Mouse (Mus musculus) neural tube, embryonic 10.5 days (tissue): Measurements from ENCODE around the gene Hist4h4.

Experiments
- DNase-seq: peaks from one replicate; pipeline ENCODE4 v3.0.0-alpha.2; 2017; ENCODE audit warnings: low spot score; ENCODE audit errors: extremely low spot score

Gene Hist4h4

GRCm38 (mm10) chr6:136782761-136783160, 21.5 kb downstream of the Hist4h4 start:
- no peak for DNase-seq

GRCm38 (mm10) chr6:136782146-136782545, 22.1 kb downstream of the Hist4h4 start:
- DNase-seq = no peak

GRCm38 (mm10) chr6:136781377-136781986, 22.7 kb downstream of the Hist4h4 start, which contains the start of gene Gucy2c:
Gucy2c (minus strand) TSS chr6:136781765.
- DNase-seq = no peak

- no peak for DNase-seq
Observed at GRCm38 (mm10) chr6:136776392-136776791, 27.8 kb downstream of the Hist4h4 start.

- no peak for DNase-seq
Observed at GRCm38 (mm10) chr6:136769859-136770258, 34.4 kb downstream of the Hist4h4 start.

- DNase-seq = no peak
Observed at GRCm38 (mm10) chr6:136769143-136769542, 35.1 kb downstream of the Hist4h4 start.

- no peak for DNase-seq
Observed at GRCm38 (mm10) chr6:136763912-136764311, 40.3 kb downstream of the Hist4h4 start.
